Mouse (Mus musculus) erythroblast, embryonic 14.5 days (primary cell): ENCODE measurements at regions not wholly inside any gene's neighbourhood (a gene's known extent, or its start where the extent isn't known, plus 50 kb on each side); places are given as distances from the start of the nearest gene placed in this dataset.

Experiments
- H3K27me3 ChIP-seq: 2 replicates; pipeline ENCODE4 v1.6.1; 2012; ENCODE audit warnings: inconsistent platforms; ENCODE audit not compliant: control insufficient read depth
- H3K36me3 ChIP-seq: 2 replicates; pipeline ENCODE4 v1.6.1; 2012; ENCODE audit warnings: mild to moderate bottlenecking, inconsistent platforms; ENCODE audit not compliant: control insufficient read depth
- H3K4me1 ChIP-seq: 2 replicates; pipeline ENCODE4 v1.6.1; 2012; ENCODE audit warnings: inconsistent platforms; ENCODE audit not compliant: control insufficient read depth
- H3K4me3 ChIP-seq: replicated peaks from 2 replicates; pipeline ENCODE3; 2012; ENCODE audit warnings: moderate library complexity, mild to moderate bottlenecking, inconsistent platforms
- H3K9me3 ChIP-seq: 2 replicates; pipeline ENCODE4 v1.6.1; 2012; ENCODE audit warnings: low read length, inconsistent platforms, mixed read lengths; ENCODE audit not compliant: control insufficient read depth
- GATA1 ChIP-seq: IDR thresholded peaks from 2 replicates; pipeline ENCODE4 v1.6.1; 2012; ENCODE audit warnings: low read length, inconsistent platforms, mixed read lengths
- TAL1 ChIP-seq: IDR thresholded peaks from 3 replicates; pipeline ENCODE4 v1.6.1; 2012; ENCODE audit warnings: low read length, inconsistent platforms, mixed read lengths

DNA sequence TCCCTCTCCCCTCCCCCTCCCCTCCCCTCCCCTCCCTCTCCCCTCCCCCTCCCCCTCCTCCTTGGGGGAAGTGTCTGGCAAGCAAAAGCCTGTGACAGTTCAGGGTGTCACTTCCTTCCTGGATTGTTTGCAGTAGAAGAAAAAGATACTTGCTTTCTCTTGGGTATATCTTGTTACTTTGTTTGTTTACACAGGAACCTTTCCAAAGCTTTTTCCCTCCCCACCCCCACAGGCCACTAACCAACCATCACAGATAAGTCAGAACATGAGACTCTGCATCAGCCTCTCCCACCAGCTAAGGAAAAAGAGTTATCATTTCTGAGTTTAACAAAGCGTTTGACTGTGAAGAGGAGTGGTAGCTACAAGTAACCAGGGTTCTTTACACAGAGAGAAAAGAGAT lies 95.5 kb upstream of the Ado start:
- H3K27me3 ChIP-seq, result no peaks in the 10 kb centered on the region
- H3K36me3 ChIP-seq, result no peaks in the 10 kb centered on the region
- H3K4me3 ChIP-seq, result no peak overlapping the region
- H3K4me1 ChIP-seq, result peaks cover 9% of the 10 kb centered on the region; the same call in 1 of the 2 replicates
- no peak for TF ChIP-seq TAL1
- no peak for TF ChIP-seq GATA1
- H3K9me3 ChIP-seq, result no peaks in the 10 kb centered on the region

DNA sequence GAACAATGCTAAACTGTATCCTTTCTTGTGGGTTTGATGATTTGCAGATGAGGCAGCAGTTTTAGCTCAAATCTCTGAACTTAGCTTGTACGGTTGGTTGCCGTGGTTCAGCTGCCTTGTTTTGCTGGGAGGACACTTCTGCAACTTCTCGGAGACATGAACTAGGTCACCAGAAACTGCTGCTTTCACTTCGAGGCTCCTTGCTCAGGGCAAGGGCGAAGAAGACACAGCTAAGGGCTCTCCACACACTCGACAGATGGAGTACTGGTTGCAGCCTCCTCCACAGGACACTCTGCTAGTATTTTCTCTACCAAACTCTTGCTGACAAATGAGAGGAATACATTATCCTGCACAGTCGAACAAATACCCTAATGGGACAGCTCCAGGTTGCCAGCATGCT lies 94.9 kb upstream of the Ado start:
- TF ChIP-seq TAL1 (no peak), GATA1 (no peak)
- Histone ChIP-seq H3K4me3 (no peak overlapping the region), H3K9me3 (no peaks in the 10 kb centered on the region), H3K27me3 (no peaks in the 10 kb centered on the region), H3K4me1 (peaks cover 9% of the 10 kb centered on the region; the same call in 1 of the 2 replicates), H3K36me3 (no peaks in the 10 kb centered on the region)

DNA sequence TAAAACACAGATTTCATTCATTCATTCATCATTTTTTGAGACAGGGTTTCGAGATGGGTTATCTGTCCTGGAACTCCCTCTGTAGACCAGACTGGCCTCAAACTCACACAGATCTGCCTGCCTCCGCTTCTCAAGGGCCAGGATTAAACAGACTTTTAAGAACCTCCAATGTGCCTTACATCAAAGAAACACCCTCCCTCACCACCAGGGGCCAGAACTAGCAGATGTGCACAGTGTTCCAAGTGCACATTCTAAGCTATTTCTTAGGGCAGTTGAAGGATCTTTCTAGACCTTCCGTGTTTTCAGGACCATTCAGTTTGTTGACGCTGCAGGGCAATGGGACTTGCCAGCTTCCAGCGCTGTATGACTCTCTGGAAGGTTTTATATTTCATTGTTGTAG lies 88.6 kb upstream of the Ado start:
- H3K27me3 ChIP-seq, result no peaks in the 10 kb centered on the region
- no peak overlapping the region for H3K4me3 ChIP-seq
- no peaks in the 10 kb centered on the region for H3K4me1 ChIP-seq
- peaks cover 3% of the 10 kb centered on the region; the same call in 1 of the 2 replicates for H3K9me3 ChIP-seq
- no peak for TF ChIP-seq TAL1
- no peak for TF ChIP-seq GATA1
- H3K36me3 ChIP-seq, result no peaks in the 10 kb centered on the region

DNA sequence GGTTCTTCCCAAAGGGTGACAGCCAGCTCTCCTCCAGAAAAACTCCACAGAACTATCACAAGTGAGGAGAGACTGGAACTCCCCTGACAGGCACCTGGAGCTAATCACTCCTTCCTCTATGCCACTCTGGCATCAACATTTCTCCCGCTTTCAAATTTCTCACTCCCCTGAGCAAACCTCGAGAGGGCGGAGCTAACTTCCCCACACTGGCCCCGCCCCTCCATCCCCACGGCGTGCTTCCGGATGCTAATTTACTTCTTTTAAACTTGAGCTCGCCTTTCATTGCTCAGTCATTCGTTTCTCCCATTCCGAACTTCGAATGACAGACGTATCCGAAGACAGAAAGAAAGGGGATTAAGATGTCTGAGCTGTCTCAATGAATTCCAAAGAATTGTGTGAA lies 87.8 kb upstream of the Ado start:
- TF ChIP-seq GATA1, result no peak
- no peak for TF ChIP-seq TAL1
- Histone ChIP-seq H3K36me3 (no peaks in the 10 kb centered on the region), H3K4me3 (no peak overlapping the region), H3K9me3 (peaks cover 3% of the 10 kb centered on the region; the same call in 1 of the 2 replicates), H3K27me3 (no peaks in the 10 kb centered on the region), H3K4me1 (no peaks in the 10 kb centered on the region)

DNA sequence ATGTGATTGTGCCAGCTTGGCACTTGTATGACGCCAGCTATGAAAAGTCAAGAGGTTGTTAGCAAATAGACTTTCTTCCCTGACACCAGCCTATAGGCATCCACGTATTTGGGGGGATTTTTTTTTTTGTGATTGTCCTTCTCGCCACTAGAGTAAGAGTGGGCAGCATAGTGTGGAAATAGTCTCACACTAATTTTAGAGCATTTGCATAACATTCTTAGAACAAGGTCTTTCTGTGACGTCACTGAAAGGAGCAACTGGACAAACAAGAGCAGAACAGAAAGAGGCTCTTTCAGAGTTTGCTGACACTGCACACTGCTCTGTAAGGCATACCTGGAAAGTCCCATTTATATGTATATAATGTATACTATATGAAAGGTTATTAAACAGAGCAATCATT lies 86.0 kb upstream of the Ado start:
- Histone ChIP-seq H3K36me3 (no peaks in the 10 kb centered on the region), H3K27me3 (no peaks in the 10 kb centered on the region), H3K4me1 (no peaks in the 10 kb centered on the region), H3K4me3 (no peak overlapping the region), H3K9me3 (peaks cover 3% of the 10 kb centered on the region; the same call in 1 of the 2 replicates)
- TF ChIP-seq GATA1, result no peak
- TF ChIP-seq TAL1, result no peak

DNA sequence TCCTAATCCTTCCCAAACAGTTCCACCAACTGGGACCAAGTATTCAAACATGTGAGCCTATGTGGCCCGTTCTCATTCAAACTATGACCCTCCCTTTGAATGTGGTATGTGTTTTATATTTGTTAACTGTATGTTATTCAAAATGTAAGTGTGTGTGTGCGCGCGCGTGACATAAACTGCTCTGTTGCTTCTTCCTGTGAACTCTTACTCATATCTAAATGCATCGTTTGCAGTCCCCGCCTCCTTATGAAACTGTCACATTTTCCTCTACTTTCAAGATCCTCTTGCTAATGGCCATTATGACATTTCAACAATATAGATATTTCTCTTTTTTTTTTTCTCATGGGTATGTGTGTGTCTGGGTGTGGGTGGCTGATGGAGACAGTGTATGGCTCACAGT lies 84.3 kb upstream of the Ado start:
- TF ChIP-seq TAL1, result no peak
- TF ChIP-seq GATA1, result no peak
- Histone ChIP-seq H3K36me3 (no peaks in the 10 kb centered on the region), H3K9me3 (peaks cover 3% of the 10 kb centered on the region; the same call in 1 of the 2 replicates), H3K27me3 (no peaks in the 10 kb centered on the region), H3K4me3 (no peak overlapping the region), H3K4me1 (no peaks in the 10 kb centered on the region)

DNA sequence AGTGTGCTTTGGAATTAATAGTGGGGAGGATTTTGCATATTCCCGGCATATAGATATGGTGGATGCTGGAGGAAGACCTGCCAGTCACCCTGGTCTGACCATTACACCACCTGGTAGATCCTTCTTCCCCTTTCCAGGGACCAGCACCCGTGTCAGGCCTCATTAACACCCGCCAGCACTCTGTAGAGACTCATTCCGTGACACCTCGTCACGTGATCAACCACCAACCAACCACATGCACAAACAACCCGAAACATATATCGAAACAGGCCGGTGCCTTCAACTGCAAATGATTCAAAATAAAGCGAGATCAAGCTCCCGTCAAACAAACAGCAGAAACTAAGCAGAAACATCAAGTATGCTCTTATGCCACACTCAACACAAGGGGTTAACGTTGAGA lies 74.6 kb upstream of the Ado start:
- H3K4me1 ChIP-seq, result no peaks in the 10 kb centered on the region
- no peaks in the 10 kb centered on the region for H3K36me3 ChIP-seq
- H3K4me3 ChIP-seq, result no peak overlapping the region
- no peaks in the 10 kb centered on the region for H3K27me3 ChIP-seq
- H3K9me3 ChIP-seq, result no peaks in the 10 kb centered on the region
- TF ChIP-seq GATA1 (no peak), TAL1 (no peak)

DNA sequence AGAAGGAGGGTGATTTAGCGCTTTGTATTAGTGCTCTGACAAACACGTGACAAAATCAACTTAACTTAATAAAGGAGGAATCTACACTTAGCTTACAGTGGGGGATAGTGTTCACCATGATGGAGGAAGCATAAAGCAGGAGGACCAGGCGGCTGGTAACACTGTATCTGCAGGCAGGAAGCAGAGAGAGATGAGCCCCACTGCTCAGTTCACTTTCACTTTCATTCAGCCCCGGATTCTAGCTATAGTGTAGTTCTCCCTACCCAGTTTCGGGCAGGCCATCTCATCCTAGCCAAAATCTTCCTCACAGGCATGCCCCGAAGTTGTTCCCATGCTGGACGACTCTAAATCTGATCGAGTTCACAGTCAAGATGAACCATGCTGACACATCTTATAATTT lies 71.3 kb upstream of the Ado start:
- no peaks in the 10 kb centered on the region for H3K9me3 ChIP-seq
- TF ChIP-seq GATA1 (no peak), TAL1 (no peak)
- no peaks in the 10 kb centered on the region for H3K27me3 ChIP-seq
- no peaks in the 10 kb centered on the region for H3K36me3 ChIP-seq
- no peak overlapping the region for H3K4me3 ChIP-seq
- H3K4me1 ChIP-seq, result no peaks in the 10 kb centered on the region

DNA sequence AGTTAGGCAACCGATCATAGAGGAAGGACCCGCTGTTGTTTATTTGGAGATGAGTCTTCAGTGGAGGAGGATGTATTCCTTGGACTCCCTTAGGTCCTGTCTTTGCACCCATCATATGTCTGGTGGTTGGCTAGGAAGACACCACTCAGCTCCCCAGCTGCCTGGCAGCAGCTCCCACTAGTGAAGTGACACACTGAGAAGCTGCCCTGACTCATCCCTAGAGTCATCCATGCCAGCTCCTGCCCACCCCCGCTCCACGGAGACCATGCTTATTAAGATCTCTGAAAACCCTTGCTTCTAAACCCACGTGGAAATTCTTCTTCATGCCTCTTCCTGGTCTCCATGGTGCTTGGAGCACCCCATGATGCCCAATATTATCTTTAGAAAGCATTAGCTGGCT lies 69.4 kb upstream of the Ado start:
- Histone ChIP-seq H3K4me1 (no peaks in the 10 kb centered on the region), H3K4me3 (no peak overlapping the region), H3K9me3 (no peaks in the 10 kb centered on the region), H3K36me3 (no peaks in the 10 kb centered on the region), H3K27me3 (no peaks in the 10 kb centered on the region)
- TF ChIP-seq GATA1, result no peak
- TF ChIP-seq TAL1, result no peak

DNA sequence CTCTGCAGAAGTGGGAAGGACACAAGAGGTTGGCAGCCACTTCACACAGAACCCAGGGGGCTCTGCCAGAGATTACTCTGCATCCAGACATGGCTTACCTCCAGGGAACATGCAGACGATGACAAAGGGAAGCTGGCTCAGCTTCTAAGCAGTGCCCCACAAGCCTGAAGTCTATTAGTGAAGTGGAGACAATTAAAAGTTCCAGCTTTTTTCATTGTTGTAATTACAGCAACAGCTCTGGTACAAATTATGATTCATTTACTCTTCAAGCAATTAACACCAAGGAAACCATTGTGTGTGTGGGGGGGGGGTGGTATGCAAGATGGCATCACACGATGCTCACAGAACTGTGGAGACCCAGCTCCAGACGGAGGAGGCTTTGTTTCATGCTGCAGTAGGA lies 66.3 kb upstream of the Ado start:
- Histone ChIP-seq H3K9me3 (no peaks in the 10 kb centered on the region), H3K4me1 (no peaks in the 10 kb centered on the region), H3K4me3 (no peak overlapping the region), H3K36me3 (no peaks in the 10 kb centered on the region), H3K27me3 (no peaks in the 10 kb centered on the region)
- TF ChIP-seq GATA1, result no peak
- TF ChIP-seq TAL1, result no peak
